Mouse (Mus musculus) pancreas, adult 10 weeks (tissue): ENCODE measurements around the gene Tmem120a. TPM values are rescaled to one million over a fixed set of nuclear protein-coding genes. Genes with fewer than 3 reads are reported as not detected.

Experiments
- polyA plus RNA-seq: library from polyadenylated mRNA; stranded (reverse); fragments of 350-450 nt; fragmentation: Illumina TruSeq; extraction: RNeasy Lipid Tissue Mini Kit (QIAGEN cat#74804); gene quantifications from one replicate; pipeline ENCODE4 v1.2.3, GENCODE M21; 2015; ENCODE audit warnings: low read depth, low replicate concordance; ENCODE audit not compliant: insufficient read depth

Gene Tmem120a
- polyA plus RNA-seq, result 12.6 TPM

GRCm38 (mm10) chr5:135743741-135744609 lies at the start of gene Tmem120a:
Gene Tmem120a (minus strand): TSS chr5:135744448.

DNA sequence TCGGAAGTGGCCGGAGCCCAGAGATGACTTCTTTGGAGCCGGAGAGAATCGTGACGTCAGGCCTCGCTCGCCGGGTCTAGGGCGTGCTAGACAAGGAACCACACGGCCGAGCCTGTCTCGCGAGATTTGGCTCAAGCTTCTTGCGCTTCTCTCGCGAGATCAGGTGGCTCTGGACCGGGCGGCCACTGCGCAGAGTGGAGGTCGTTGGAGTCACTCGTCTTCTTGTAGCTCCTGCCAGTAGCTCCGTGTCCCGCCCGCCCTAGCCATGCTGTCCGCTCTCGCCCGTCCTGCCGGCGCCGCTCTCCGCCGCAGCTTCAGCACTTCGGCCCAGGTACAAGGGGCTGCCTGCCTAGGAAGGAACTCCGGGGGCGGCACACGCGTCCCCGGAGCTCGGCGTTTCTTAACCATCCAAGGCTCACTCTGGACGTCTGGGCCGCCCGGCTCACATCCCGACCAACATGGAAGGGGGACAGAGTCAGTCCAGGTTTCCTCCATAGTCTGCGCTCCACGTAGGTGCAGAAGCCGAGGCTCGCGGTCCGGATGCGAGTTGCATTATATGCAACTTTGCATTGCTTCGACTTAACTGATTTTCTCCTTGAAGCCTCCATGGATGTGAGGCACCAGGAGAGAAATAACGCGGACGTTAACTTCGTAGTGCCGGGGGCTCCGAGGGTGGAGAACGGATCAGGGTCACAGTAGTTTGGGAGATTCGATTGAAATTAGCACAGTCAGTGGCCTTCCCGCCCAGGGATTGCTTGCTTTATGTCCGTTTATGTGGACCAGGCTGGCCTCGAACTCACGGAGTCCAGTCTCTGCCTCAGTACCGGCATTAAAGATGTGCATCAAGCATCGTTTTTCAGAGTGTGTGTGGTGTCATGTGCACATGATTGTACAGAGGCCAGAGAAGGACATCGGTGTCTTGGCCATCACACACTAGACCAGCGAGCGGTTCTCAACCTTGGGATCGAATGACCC lies 34.5 kb upstream of the Tmem120a start, which contains the start of gene Mdh2:
TSS of gene Mdh2 (plus strand) at position 10 of the 975 bp plus-strand sequence.

GRCm38 (mm10) chr5:135777796-135778470 lies 33.7 kb upstream of the Tmem120a start, which contains the start of gene Styxl1:
Gene Styxl1 (minus strand): TSS chr5:135778385.

Other genes with a start within 250 kb of the Tmem120a start
- gene Hip1, start 199.3 kb downstream of the Tmem120a start, polyA plus RNA-seq, result 9.4 TPM
- gene Ccl26, start 180.9 kb downstream of the Tmem120a start, polyA plus RNA-seq, result not detected
- 5.6 TPM for gene Ccl24, start 171.4 kb downstream of the Tmem120a start, polyA plus RNA-seq
- 6.4 TPM for gene Rhbdd2, start 111.8 kb downstream of the Tmem120a start, polyA plus RNA-seq
- gene Por, start 74.4 kb downstream of the Tmem120a start, polyA plus RNA-seq, result 17.9 TPM
- not detected for gene Styxl1, start 33.9 kb upstream of the Tmem120a start, polyA plus RNA-seq
- gene Mdh2, start 34.0 kb upstream of the Tmem120a start, polyA plus RNA-seq, result 44.9 TPM
- 2.1 TPM for gene Srrm3, start 62.4 kb upstream of the Tmem120a start, polyA plus RNA-seq
- 56.9 TPM for gene Hspb1, start 143.5 kb upstream of the Tmem120a start, polyA plus RNA-seq
- gene Ywhag, start 190.2 kb upstream of the Tmem120a start, polyA plus RNA-seq, result 17.9 TPM
- gene Ssc4d, start 230.1 kb upstream of the Tmem120a start, polyA plus RNA-seq, result 2.0 TPM
- not detected for gene Zp3, start 235.7 kb upstream of the Tmem120a start, polyA plus RNA-seq